Mouse (Mus musculus): Measurements from ENCODE around the gene Mtg2. TPM values are rescaled to one million over a fixed set of nuclear protein-coding genes. Genes with fewer than 3 reads are reported as not detected.
A peak's percentile ranks its signal among the peaks of the same experiment; 100 is the strongest.

The Mtg2 gene
- total RNA-seq (2021): 10 to 100 TPM; 19.2 to 22.7 TPM
- long read RNA-seq, experiment 1, partial matches to known transcripts: 2 of 16 reads
- long read RNA-seq, experiment 1, other reads (novel, unspliced or antisense): 14 of 16 reads
- long read RNA-seq, experiment 2, partial matches to known transcripts: 4 of 23 reads
- long read RNA-seq, experiment 2, other reads (novel, unspliced or antisense): 18 of 23 reads

- Histone ChIP-seq H3K27ac (peak within 1 kb of the TSS; percentile 93), H3K4me3 (peak within 1 kb of the TSS; percentile 98)
- TF ChIP-seq CTCF (conservative IDR thresholded peaks at IDR 0.05): peak; percentile 37
- DNase-seq (ENCODE audit: low spot score in 2 of 2): peak; percentile 96 to 97
Measured at GRCm38 (mm10) chr2:180070481-180071453, at the start of gene Mtg2. Gene Mtg2 (plus strand): TSS chr2:180070588.

DNA sequence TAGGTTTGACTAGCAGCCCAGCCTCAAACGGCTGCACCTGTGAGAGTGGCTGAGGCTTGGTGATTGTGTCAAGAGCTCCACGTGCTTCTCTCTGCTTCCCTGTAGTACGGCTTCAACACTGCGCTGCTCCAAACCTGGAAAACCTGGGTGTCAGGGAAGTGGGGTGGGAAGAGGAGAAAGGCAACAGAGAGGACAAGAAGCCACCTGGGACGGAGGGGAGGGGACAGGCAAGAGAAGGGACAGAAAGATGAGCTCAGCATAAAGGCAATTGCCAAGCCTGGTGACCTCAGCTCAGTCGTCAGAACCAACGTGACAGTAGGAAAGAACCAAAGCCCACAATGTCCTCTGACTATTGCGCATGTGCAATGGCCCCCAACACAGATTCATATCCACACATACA is 49.5 kb upstream of the Mtg2 start:
- H3K27ac ChIP-seq: no peak overlapping the region
- DNase-seq (ENCODE audit: low spot score in 2 of 2): no peak
- H3K4me3 ChIP-seq: no peak overlapping the region
- TF ChIP-seq CTCF (conservative IDR thresholded peaks at IDR 0.05): no peak

GRCm38 (mm10) chr2:180022751-180023150 is 47.6 kb upstream of the Mtg2 start:
- TF ChIP-seq CTCF (conservative IDR thresholded peaks at IDR 0.05): no peak
- no peak for DNase-seq (ENCODE audit: low spot score in 2 of 2)
- Histone ChIP-seq H3K4me3 (no peak overlapping the region), H3K27ac (no peak overlapping the region)

GRCm38 (mm10) chr2:180024401-180025098 is 45.8 kb upstream of the Mtg2 start, which contains the start of gene Lsm14b:
Gene Lsm14b (plus strand): TSS chr2:180024987.
- peak within 1 kb of the TSS; percentile 92 for H3K27ac ChIP-seq
- peak; percentile 98 to 99 for DNase-seq (ENCODE audit: low spot score in 2 of 2)
- H3K4me3 ChIP-seq: peak within 1 kb of the TSS; percentile 76
- no peak for TF ChIP-seq CTCF (conservative IDR thresholded peaks at IDR 0.05)

GRCm38 (mm10) chr2:180025135-180025860 is 45.1 kb upstream of the Mtg2 start:
- peak in 1 of 2 experiments; percentile 55 for DNase-seq (ENCODE audit: low spot score in 2 of 2)
- no peak for TF ChIP-seq CTCF (conservative IDR thresholded peaks at IDR 0.05)
- peak overlapping the region; percentile 76 for H3K4me3 ChIP-seq
- peak overlapping the region; percentile 92 for H3K27ac ChIP-seq

- no peak for TF ChIP-seq CTCF (conservative IDR thresholded peaks at IDR 0.05)
- H3K4me3 ChIP-seq: peak overlapping the region; percentile 76
- DNase-seq (ENCODE audit: low spot score in 2 of 2): no peak
- peak overlapping the region; percentile 92 for H3K27ac ChIP-seq
Measured at GRCm38 (mm10) chr2:180025861-180026200, 44.6 kb upstream of the Mtg2 start.

- TF ChIP-seq CTCF (conservative IDR thresholded peaks at IDR 0.05): no peak
- no peak for DNase-seq (ENCODE audit: low spot score in 2 of 2)
- H3K4me3 ChIP-seq: peak overlapping the region; percentile 76; the same call in 1 of the 2 replicates
Measured at GRCm38 (mm10) chr2:180027768-180028167, 42.6 kb upstream of the Mtg2 start.

DNA sequence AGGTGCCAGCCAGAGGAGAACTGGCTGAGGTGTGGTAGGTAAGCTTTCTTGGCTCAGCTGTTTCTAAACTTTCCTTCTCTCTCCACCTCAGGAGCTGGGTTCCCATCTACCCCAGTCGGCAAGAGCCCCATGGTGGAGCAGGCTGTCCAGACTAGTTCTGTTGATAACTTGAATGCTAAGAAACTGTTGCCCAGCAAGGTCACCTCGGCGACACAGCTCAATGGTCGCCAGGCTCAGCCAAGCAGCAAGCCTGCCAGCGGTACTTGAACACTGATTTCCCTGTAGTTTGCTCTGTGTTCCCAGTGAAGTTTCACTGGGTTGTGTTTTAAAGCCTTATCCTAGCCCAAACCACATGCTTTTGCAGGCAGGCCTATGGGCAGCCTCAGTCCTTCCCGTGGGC is 39.1 kb upstream of the Mtg2 start:
- Histone ChIP-seq H3K27ac (no peak overlapping the region), H3K4me3 (no peak overlapping the region)
- no peak for DNase-seq (ENCODE audit: low spot score in 2 of 2)
- TF ChIP-seq CTCF (conservative IDR thresholded peaks at IDR 0.05): no peak

More at GRCm38 (mm10) chr2:180027768-180028167, 42.6 kb upstream of the Mtg2 start:
- H3K27ac ChIP-seq: no peak overlapping the region

DNA sequence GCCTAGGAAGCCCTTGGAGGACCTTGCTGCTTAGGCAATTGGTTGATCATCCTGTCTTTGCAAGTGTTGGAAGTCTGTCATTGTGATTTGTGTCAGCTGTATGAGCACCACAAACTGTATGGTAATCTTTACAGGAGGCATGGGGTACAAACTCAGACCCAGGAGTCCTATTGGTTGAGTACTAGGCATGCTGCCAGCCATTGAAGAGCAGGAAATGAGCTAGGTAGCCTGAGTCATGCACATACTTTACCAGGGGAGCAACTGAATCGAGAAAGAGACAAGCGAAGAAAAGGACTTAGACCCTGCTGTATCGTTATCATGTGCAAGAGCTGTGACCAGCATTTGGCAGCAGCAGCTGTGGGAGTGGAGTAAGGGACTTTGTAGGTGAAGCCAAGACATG is 37.5 kb upstream of the Mtg2 start:
- Histone ChIP-seq H3K4me3 (no peak overlapping the region), H3K27ac (no peak overlapping the region; the same call in 1 of the 2 replicates)
- TF ChIP-seq CTCF (conservative IDR thresholded peaks at IDR 0.05): no peak
- DNase-seq (ENCODE audit: low spot score in 2 of 2): no peak

GRCm38 (mm10) chr2:180033956-180034355 is 36.4 kb upstream of the Mtg2 start:
- no peak overlapping the region for H3K4me3 ChIP-seq
- no peak for TF ChIP-seq CTCF (conservative IDR thresholded peaks at IDR 0.05)
- no peak overlapping the region for H3K27ac ChIP-seq
- no peak for DNase-seq (ENCODE audit: low spot score in 2 of 2)

DNA sequence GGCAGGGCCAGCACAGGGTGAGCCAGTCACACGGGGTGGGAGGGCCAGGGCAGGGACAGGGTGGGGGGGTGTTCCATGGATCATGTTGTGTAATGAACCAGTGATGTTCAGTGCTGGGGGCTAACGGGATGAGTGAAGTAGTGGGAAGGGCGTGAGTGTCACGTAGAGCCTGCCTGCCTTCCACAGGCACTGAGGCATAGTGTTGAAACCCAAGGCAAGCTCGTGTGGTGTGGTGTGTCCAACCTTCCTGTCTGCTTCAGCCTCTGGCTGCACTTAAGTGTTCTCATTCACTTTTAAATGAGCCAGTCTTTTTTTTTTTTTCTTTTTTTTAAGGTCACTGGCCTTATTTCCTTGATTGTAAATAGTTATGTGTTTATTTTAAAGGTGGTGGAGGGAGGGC is 35.6 kb upstream of the Mtg2 start:
- DNase-seq (ENCODE audit: low spot score in 2 of 2): no peak
- Histone ChIP-seq H3K4me3 (no peak overlapping the region), H3K27ac (no peak overlapping the region)
- no peak for TF ChIP-seq CTCF (conservative IDR thresholded peaks at IDR 0.05)

- Histone ChIP-seq H3K4me3 (peak overlapping the region; percentile 76), H3K27ac (no peak overlapping the region)
- DNase-seq (ENCODE audit: low spot score in 2 of 2): no peak
- TF ChIP-seq CTCF (conservative IDR thresholded peaks at IDR 0.05): no peak
Measured at GRCm38 (mm10) chr2:180040406-180040805, 30.0 kb upstream of the Mtg2 start.
